Mouse (Mus musculus): Measurements from ENCODE around the gene Myom1. TPM values are rescaled to one million over a fixed set of nuclear protein-coding genes. Genes with fewer than 3 reads are reported as not detected.

Gene Myom1
- total RNA-seq, 2 experiments from 2014 or later, result 1,013 to 1,104 TPM

DNA sequence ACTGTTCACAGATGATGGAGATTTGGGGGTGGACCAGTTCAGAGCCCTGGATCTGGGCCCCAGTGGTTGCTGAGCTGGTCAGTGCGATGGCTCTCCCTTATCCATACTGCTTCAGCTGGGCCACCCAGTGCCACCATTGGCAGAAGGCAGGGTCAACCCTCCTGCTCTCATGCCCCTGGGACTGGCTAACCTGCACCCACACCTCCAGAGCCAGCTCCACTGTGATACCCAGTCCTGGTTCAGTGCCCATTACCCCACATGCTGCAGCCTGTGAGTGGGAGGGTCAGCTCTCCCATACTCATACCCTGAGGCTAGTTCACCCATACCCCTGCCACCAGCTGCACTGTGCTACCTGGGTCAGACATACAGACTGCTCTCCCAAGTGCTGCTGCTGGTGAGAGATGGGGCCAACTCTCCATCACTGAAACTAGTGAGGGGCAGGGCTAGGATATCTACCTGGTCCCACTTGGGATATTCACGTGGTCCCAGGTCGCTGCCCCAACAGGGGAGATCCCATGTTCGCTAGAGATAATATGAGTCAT lies 15.1 kb downstream of the Myom1 start:
- no peak for DNase-seq

DNA sequence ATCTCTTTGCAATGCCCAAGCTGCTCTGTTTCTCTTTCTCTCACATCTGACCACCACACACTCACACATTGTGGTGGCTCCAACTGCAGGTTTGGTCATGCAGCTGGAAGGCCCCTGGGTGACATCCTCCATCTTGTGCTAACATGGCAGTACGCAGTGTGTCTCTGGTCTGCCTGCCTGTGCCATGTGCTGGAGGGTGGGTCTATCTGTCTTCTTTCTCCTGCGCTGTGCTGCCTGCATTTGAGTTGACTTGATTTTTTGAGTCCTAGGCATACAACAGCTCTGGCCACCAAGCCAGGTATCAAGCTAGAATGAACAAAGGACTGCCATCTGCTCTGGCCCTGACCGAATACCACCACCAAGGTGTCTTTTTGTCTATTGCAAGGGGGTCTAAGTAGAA lies 15.7 kb downstream of the Myom1 start:
- no peak for DNase-seq

DNA sequence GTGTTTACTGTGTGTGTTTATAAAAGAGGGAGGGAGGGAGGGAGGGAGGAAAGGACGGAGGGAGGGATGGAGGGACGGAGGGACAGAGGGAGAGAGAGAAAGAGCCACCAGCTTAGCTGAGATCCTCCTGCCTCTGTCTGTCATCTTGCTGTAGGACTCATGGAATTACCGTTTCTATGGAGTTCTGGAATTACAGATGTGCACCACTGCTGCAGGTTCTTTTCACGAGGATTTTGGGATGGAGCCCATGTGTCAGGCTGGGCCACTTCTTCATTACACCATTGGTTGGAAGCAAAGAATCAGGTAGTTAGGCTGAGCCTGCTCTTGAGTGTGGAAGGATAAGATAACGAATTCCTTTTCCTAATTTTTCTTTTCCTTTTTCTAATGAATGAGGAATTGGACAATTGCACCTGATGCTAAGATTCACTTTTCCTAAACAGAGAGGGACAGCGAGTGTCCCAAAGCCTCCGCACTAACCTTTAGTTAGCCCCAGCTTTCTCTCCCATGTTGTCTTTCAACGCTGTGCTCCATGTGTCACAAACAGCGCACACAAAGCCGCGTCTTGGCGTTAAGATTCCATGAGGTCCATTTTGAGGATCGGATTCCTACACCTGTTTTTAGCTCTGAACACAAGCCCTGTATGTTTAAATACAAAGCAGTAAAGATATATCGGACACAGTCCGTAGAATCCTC lies 16.3 kb downstream of the Myom1 start:
- no peak for DNase-seq

DNA sequence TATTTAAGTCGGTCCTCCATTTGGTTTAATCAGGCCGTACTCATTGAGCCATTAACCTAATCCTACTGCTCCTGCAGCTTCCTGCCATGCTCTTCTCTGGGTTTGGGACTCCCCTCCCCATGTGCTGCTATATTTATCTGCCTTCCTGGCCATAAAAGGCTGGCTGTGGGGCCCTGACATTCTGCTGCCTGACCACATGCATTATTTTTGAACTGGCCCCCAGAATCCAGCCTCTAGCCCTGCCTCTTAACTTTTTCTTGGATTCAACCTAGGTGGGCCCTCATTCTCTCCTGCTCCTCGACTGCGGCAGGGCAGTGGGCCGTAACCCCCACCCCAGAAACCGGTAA lies 16.8 kb downstream of the Myom1 start:
- DNase-seq, result no peak

DNA sequence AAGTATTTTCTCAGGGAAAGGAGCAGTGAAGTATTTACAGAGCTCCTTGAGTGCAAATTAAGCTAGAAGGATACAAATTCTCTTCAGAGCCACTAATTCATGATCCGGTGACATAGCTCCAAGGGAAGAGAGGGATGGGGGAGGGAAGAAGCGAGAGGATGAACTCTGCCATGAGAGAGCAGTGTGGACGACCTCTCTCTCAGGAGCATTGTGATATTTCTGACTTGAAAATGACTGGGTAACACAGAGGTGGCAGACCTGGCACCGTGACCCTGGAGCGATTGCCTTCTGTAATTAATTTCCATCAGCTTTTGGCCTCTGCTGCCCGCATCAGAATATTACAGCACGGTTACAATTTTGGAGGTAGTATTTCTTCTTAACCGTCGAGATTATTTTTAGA lies 17.4 kb downstream of the Myom1 start:
- no peak for DNase-seq

DNA sequence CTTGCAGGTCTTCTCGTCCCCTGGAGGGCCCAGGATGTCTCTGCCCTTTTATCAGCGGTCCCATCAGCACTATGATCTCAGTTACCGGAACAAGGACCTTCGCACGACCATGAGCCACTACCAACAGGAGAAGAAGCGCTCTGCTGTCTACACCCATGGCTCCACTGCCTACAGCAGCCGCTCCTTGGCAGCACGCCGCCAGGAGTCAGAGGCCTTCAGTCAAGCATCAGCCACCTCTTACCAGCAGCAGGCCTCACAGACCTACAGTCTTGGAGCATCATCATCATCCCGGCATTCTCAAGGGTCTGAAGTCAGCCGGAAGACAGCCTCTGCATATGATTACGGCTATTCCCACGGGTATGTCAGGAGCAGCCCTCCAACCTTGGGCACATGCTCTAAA lies 20.4 kb downstream of the Myom1 start:
- no peak for DNase-seq

DNA sequence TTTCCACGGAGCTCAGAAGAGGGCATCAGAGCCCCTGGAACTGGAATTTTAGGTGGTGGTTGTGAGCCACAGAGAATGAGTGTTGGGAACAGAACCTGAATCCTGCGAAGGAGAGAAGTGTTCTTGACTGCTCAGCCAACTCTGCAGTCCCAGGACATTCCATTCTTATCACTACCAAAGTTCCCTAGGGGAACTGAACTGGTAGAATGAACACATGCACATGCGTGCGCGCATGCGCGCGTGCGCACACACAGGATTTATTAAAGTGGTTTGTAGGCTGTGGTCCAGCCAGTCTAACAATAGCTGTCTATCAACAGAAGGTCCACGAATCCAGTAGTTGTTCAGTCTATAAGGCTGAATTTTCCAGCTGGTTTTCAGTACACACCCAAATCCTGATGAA lies 21.6 kb downstream of the Myom1 start:
- DNase-seq, result no peak

DNA sequence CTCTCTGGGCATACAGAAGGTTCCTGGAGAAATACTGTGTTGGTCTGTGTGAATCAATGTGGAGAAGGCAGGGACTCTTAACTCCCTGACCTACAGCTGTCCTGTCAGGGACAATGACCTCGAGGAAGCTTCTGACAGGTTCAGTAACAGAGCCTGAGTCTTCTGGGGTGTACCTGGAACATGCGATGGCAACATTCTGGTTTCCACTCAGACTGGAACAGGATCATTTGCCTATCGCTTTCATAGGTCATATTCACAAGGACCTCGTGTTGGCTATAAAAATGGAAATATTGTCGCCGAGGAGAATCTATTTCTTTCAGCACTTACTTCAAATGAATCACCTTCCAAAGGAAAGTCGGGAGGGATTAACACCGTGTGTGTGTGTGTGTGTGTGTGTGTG lies 23.5 kb downstream of the Myom1 start:
- DNase-seq, result no peak

DNA sequence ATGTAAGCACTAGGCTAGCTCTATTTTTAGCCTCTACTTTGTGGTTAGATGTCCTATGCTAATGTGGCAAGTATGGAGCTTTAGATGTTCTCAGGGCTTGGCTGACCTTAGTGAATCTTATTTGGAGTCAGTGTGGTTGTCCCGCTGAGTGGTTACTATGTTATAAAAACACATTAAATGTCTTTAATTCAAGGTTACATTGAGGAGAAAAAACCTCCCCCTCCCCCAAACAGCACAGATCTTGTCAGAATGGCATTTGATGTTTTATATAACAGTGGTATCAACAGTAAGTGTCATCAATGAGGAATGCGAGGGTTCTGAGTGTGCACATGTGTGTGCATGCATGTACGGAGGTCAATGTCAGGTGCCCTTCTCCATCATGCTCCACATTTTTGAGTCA lies 24.8 kb downstream of the Myom1 start:
- no peak for DNase-seq

DNA sequence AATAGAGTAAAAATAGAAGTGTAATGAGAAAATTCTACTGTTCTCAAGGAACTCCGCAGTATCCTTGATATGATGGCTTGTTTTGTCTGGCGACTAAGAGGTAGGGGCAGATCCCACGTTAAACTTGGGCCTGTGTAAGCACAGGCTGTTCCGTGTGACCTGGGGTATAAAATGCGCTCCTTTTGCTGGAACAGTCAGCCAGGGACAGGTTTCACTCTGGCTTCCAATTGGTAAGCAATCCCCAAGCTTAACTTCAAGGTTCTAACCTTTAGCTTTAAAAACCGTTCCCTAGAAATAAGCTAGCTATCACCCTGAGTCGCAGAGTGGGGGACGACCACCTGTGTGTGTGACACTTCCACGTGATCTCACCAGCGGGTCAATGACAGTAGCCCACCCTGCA lies 30.3 kb downstream of the Myom1 start:
- no peak for DNase-seq

DNA sequence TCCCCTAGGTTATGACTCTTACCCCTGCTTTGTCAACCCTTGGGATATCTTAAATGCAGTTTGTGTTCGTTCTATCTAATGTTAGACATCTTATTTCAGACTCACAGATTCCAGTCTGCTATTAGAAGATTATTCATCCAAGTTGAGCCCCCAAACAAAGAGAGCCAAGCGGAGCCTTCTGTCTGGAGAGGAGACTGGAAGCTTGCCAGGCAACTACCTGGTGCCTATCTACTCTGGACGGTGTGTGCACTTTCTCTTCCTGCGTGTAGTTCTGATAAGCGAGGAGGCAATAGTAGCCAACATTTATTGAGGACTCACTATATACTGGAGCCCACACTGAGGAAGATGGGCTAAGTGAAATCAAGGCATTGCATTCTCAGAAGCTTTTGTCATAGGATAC lies 32.0 kb downstream of the Myom1 start:
- no peak for DNase-seq

DNA sequence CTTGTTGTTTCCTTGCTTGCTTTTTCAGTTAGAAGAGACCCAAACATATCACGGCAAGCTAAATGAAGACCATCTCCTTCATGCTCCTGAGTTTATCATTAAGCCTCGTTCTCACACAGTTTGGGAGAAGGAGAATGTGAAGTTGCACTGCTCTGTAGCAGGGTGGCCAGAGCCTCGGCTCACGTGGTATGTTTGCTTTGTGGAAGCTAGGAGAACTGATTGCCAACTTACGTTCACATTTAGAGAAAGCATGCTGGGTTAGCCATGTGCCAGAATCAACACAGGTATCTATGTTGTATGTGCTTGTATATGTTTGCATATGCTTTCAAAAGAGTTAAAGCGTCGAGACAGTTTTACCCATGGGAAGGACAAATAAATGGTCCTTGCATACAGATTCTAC lies 34.8 kb downstream of the Myom1 start:
- DNase-seq, result no peak

DNA sequence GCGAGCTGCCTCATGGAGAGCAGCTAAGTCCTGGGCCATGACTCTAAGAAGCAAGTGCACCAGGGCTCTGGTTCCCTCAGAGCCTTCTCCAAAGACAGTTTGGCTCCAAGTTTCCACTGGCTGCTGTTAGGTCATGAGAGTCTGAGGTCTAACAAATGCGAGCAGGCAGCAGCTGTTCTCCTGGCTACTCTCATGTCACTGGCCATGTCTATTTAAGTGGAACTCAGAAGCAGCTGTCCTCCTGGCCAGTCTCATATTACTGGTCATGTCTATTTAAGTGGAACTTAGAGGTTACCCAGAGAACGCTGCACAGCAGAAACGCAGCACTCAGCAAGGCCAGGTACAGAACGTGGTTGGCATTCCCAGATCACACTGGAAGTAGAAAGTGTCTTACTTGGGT lies 36.4 kb downstream of the Myom1 start:
- peak; percentile 48 for DNase-seq

DNA sequence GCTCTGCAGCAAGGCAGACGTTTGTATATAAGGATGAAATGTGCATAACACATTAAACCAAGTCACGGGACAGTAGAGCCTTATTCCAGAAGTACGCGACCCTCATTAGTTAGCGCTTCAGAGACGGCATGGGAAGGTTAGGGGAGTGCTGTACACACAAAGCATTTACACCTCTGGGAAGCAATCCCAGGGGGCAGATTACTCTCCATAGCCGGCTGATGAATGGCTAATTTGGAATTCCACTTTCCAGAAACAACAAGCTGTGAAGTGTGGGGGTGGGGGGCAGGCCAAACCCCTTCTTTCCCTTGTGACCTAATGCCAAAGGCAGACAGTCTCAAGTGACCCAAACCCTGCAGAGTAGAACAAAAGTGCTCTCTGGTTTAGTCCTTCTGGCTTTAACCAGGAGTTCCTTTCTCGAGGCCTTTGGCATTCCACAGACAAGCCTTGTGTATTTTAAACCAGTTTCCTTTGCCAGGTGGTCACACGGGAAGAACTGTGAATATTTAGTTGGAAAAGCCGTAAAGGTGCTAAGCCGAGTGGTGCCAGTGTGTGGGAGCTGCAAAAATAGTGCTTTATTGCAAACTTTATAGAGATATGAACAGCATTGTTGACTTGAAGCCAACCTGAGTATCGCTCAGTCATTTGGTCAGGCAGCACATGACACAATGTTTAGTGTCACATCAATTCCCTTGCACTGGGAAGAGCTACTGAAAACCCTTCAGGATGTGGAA lies 37.6 kb downstream of the Myom1 start:
- DNase-seq, result no peak

DNA sequence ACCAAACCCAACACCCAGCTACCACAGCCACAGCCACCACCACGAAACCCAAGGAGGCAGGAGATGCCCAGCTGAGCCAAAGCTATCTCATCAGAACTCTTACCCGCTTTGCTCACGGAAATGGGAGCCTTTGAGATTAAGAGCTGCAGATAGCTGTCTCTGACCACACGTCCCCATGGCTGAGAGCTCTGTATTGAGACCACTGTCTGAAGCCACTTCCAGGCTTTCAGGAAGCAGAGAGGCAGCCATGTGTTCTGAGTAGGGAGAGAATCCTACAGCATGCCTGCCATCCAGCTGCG lies 38.1 kb downstream of the Myom1 start:
- DNase-seq, result no peak

DNA sequence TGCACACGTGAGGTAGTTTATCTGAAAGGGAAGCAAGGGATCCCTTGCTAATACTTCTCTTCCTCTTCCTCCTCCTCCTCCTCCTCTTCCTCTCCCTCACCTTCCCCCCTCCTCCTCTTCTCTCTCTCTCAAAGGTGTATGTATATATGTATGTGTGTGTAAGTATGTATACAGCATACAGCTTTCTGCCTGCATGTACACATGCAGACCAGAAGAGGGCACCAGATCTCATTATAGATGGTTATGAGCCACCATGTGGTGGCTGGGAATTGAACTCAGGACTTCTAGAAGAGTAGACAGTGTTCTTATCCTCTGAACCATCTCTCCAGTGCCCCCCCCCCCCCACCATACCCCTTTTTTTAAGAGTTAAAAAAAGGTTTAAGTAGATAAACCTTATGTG lies 40.2 kb downstream of the Myom1 start:
- DNase-seq, result no peak

DNA sequence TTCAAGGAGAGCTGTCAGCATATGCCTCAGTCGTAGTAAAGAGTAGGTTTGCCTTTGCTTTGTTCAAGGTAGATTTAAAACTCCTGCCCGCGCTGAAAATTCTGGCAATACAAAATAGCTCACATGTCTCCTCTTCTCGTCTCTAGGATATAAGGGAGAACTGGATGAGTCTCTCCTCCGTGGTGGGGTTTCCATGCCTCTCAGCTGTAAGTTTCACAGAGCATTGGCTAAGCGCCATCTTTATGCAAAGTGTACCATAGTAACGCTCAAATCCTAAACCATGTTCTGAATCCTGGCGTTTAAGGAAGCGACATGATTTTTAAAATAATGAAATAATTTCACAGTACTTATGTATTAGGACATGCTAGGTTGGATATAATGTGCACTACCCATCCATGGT lies 43.2 kb downstream of the Myom1 start:
- no peak for DNase-seq

DNA sequence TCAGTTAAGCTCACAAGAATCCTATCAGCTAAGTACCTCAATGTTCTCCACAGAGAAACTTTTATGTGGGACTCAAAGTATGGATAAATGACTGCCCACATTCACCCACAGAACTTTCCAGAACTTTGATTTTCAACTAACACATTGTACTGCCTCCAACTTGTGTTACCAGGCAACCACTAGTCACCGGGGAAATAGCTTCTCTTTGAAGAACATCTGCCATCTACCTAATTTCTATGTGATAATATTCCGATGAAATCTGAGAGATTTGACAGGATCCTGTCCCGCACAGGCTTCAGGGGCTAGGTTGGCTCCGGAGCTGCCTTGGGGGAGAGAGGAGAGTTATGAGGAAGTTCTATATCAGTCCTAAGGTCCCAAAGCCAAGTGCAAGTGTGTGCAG lies 44.4 kb downstream of the Myom1 start:
- DNase-seq, result no peak

DNA sequence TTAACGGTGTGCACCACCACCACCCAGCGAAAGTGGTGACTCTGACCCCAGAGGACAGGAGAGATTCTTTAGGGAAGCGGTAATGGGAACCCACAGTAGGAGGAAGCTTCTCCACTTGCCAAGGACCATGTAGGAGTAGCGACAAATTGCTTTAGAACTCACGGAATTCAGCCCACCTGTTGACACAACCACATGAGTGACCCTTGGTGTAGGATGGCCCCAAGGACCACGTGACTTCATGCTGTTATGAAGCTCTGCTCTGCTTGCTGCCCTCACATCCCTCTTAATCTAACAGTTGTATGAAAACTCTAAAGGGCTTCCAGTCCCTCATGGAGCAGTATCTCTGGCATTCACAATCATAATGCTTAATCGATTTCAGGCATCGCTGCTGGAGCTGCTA lies 46.9 kb downstream of the Myom1 start:
- DNase-seq, result no peak

DNA sequence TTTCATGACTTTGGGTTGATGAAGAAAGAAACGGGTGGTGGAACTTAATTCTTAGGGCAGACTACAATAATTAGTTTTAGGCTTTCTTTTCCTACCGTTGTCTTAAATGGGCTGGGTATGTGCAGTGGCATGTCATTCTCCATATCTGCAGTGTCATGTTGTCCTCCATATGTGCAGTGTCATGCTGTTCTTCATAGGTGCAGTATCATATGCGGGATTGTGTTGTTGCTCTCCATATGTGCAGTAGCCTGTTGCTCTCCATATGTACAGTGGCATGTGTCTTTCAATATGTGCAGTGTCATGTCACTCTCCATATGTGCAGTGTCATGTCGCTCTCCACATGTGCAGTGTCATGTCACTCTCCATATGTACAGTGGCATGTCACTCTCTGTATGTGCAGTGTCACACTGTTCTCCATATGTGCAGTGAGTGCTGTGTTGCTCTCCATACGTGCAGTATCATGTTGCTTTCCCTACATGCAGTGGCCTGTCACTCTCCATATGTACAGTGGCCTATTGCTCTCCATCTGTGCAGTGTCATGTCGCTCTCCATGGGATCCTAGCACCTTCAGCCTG lies 50.8 kb downstream of the Myom1 start:
- no peak for DNase-seq

DNA sequence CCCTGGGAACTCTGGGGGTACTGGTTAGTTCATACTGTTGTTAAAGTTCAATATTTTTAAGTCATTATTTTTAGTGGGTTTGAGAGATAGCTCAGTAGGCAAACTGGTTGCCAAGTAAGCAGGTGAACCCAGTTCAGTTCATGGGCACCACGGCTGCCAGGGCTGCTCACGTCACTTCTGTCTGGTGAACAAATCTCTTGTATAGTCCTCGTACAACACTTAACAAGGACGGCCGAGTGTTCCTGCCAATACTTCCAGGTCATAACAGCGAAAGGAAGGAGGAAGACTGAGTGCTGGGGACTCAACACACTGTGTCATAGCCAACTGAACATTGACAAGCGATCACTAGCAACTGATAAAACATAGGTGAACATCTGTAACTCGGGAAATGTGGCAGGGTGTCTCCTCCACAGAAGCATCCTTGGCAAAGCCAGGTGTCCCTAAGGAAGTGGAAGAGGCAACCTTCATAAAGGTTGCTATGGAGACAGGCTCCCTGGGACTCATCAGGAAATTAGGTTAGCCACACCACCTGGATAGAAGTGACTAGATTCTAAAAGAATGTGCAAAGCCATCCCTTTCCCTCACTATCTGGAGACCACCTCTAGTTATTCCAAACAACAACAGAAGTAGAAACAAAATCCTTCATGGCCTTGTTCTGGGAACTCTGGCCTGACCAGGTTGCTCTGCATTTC lies 52.9 kb downstream of the Myom1 start:
- no peak for DNase-seq

DNA sequence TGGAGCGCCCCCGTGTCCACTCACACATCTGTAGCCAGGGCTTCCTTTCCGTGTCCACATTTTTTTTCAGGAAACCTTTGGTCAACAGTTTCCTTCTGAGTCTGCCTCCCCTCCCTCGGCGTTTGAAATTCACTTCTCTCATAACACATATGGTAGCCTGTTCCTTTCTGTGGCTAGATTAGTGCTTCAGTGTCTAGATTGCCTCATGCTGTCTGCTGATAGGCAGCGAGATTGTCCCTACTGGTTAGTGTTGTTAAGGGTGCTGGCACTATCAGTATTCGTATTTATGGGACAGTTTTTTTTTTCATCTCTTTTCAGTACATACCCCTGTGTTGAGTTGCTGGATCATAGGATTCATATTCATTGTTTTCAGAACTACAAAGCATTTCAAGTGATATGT lies 54.0 kb downstream of the Myom1 start:
- DNase-seq, result no peak

DNA sequence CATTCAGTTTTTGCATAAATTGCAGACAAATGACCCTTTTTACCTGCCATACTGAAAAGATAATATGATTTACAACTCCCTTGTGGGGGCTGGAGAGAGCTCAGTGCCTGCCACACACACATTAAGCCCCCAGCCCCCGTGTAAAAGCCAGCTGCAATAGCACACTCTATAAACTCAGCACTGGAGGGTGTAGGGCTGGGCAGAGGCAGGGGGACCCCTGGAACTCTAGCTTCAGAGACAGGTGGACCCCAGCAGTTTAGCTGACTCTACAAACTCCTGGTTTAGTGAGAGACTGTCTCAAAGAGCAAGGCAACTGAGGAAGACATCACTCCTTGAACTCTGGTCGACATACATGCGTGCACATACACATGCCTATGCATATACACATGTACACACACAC lies 55.3 kb downstream of the Myom1 start:
- DNase-seq, result no peak
